ENCODE assay signal across 21 mouse cellular contexts in the genomic region with DNA sequence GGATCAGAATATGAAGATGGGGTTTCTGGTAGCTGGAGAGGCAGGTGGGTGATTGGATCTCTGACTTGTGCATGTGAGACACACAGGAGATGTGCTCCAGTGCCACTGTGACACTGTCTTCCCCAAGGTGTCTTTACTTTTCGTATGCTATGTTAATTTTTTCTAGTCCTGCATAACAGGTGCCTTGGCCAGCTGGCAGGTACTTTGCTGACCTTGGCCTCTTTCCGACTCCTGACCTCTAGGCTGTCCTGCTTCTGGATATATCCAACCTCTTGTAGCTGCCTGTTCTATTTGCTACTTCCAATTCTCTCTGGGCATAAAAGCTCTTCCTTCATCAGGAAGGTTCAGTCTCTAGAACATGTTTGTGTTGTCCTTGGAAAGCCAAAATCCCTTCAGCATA. TPM values are rescaled to one million over a fixed set of nuclear protein-coding genes. Genes with fewer than 3 reads are reported as not detected.
DNase-seq lines count a peak whose midpoint lies in the region; ATAC-seq and TF ChIP-seq lines count a peak whose summit lies in the region.
"Had no signal": no experiment of that assay in that cellular context is flagged by ENCODE, and none has a peak within 500 bp of the region (broad histone marks: within the 10 kb centered on the region; RNA-seq: fewer than 3 reads in every experiment).

No protein-coding gene starts in this region.

- peaks cover 4% of the 10 kb centered on the region; the same call in 1 of the 2 replicates for H3K36me3 ChIP-seq in kidney, adult 2 months (ENCODE audit: control insufficient read depth, insufficient read depth, low read length)
- H3K36me3 ChIP-seq in liver, adult 2 months (ENCODE audit: control insufficient read depth, insufficient read depth, low read length) = peaks cover 20% of the 10 kb centered on the region
- peaks cover 44% of the 10 kb centered on the region for H3K36me3 ChIP-seq in liver, embryonic 12.5 days
- H3K36me3 ChIP-seq in myocyte (ENCODE audit: control insufficient read depth, insufficient read depth) = peaks cover 6% of the 10 kb centered on the region

- H3K4me2 ChIP-seq in liver, embryonic 12.5 days = no peak overlapping the region
- H3K4me2 ChIP-seq in myocyte (ENCODE audit: low read depth) = no peak overlapping the region
- H3K4me2 ChIP-seq: embryonic facial prominence, embryonic 13.5 days; forebrain, embryonic 13.5 days; heart, embryonic 12.5 days; hindbrain, embryonic 15.5 days had no signal

- H3K27ac ChIP-seq in kidney, adult 2 months (ENCODE audit: insufficient read depth, low read depth, low read length) = peak overlapping the region; percentile 90
- H3K27ac ChIP-seq in liver, adult 2 months (replicated peaks; ENCODE audit: insufficient read depth, low read depth, low read length) = no peak overlapping the region
- no peak overlapping the region for H3K27ac ChIP-seq in liver, embryonic 12.5 days
- H3K27ac ChIP-seq: embryonic facial prominence, embryonic 13.5 days; forebrain, embryonic 13.5 days; heart, adult 2 months; hindbrain, embryonic 15.5 days had no signal

- whole genome bisulfite sequencing in kidney, adult 2 months = 22% methylated on average over 2 of the region's 2 CpGs
- WGBS in liver, adult 2 months = 30% methylated on average over 2 of the region's 2 CpGs
- 81% methylated on average over 2 of the region's 2 CpGs for WGBS in liver, embryonic 12.5 days (ENCODE audit: insufficient replicate concordance)

- no peaks in the 10 kb centered on the region for H3K27me3 ChIP-seq in kidney, adult 2 months (replicated peaks; ENCODE audit: control insufficient read depth, insufficient read depth, low read length)
- no peaks in the 10 kb centered on the region for H3K27me3 ChIP-seq in liver, adult 2 months (ENCODE audit: control insufficient read depth, insufficient read depth, low read length)
- H3K27me3 ChIP-seq in liver, embryonic 12.5 days (replicated peaks) = no peaks in the 10 kb centered on the region
- no peaks in the 10 kb centered on the region for H3K27me3 ChIP-seq in myocyte (ENCODE audit: control insufficient read depth, insufficient read depth, insufficient read length)
- H3K27me3 ChIP-seq: embryonic facial prominence, embryonic 13.5 days; forebrain, embryonic 13.5 days; heart, embryonic 12.5 days; hindbrain, embryonic 15.5 days had no signal

- peak; percentile 84 for DNase-seq in kidney, adult 2 months
- DNase-seq in kidney, postnatal 10 days = no peak
- peak; percentile 71 for DNase-seq in liver, adult 2 months (ENCODE audit: extremely low read depth, low read depth, low spot score)
- no peak for DNase-seq in spleen, postnatal 14 days (ENCODE audit: low spot score in 2 of 2)
- DNase-seq: adrenal gland, postnatal 10 days; cerebellum, adult 11 months; cerebellum, adult 8-10 months; cerebellum, postnatal 25 days; forebrain, postnatal 0 days; gastrocnemius, postnatal 14 days; heart, adult 2 months; heart, postnatal 36 days had no signal

- H3K4me3 ChIP-seq in kidney, adult 2 months (ENCODE audit: insufficient read depth, low read depth, low read length) = no peak overlapping the region
- H3K4me3 ChIP-seq in liver, adult 2 months (ENCODE audit: insufficient read depth, low read depth, low read length) = no peak overlapping the region
- no peak overlapping the region for H3K4me3 ChIP-seq in liver, embryonic 12.5 days
- no peak overlapping the region for H3K4me3 ChIP-seq in myocyte
- H3K4me3 ChIP-seq: embryonic facial prominence, embryonic 13.5 days; forebrain, embryonic 13.5 days; heart, adult 2 months; heart, embryonic 12.5 days; hindbrain, embryonic 15.5 days had no signal

- no peak for ATAC-seq in liver, embryonic 12.5 days
- ATAC-seq: CD4-positive, CD25-positive, alpha-beta regulatory T cell, adult 4 months; forebrain, embryonic 13.5 days; forebrain, postnatal 0 days had no signal

- H3K79me2 ChIP-seq in liver, adult 2 months (ENCODE audit: control insufficient read depth, insufficient read depth, low read length) = no peaks in the 10 kb centered on the region
- no peaks in the 10 kb centered on the region for H3K79me2 ChIP-seq in myocyte (ENCODE audit: control insufficient read depth, insufficient read depth)

- no peak overlapping the region for H3K9ac ChIP-seq in liver, adult 2 months (ENCODE audit: low read depth, low read length)
- H3K9ac ChIP-seq in liver, embryonic 12.5 days = no peak overlapping the region
- H3K9ac ChIP-seq: embryonic facial prominence, embryonic 13.5 days; forebrain, embryonic 13.5 days; forebrain, postnatal 0 days; heart, embryonic 12.5 days; hindbrain, embryonic 15.5 days had no signal

- no peak overlapping the region for H3ac ChIP-seq in myocyte (ENCODE audit: control insufficient read depth, insufficient read length)

- TF ChIP-seq POLR2A in kidney, adult 2 months (IDR thresholded peaks at IDR 0.05; ENCODE audit: low read depth, low read length) = no peak
- no peak for TF ChIP-seq POLR2A in liver, adult 2 months (IDR thresholded peaks at IDR 0.05; ENCODE audit: extremely low read depth, insufficient read depth, low read length)
- TF ChIP-seq POLR2A in myocyte (IDR thresholded peaks at IDR 0.05; ENCODE audit: insufficient read length, low read depth) = no peak

- TF ChIP-seq CTCF in kidney, adult 2 months (conservative IDR thresholded peaks at IDR 0.05; ENCODE audit: insufficient read depth, insufficient read length, low read depth, low read length) = no peak
- no peak for TF ChIP-seq CTCF in liver, adult 2 months (IDR thresholded peaks at IDR 0.05; ENCODE audit: low read depth, low read length)

- no peaks in the 10 kb centered on the region for H3K9me3 ChIP-seq in liver, embryonic 12.5 days (replicated peaks)
- H3K9me3 ChIP-seq: embryonic facial prominence, embryonic 13.5 days; forebrain, embryonic 13.5 days; G1E; heart, embryonic 12.5 days; hindbrain, embryonic 15.5 days had no signal

- peaks cover 29% of the 10 kb centered on the region for H3K4me1 ChIP-seq in kidney, adult 2 months (ENCODE audit: control insufficient read depth, insufficient read depth, low read length)
- peaks cover 11% of the 10 kb centered on the region for H3K4me1 ChIP-seq in liver, adult 2 months (ENCODE audit: control insufficient read depth, insufficient read depth, low read length)
- H3K4me1 ChIP-seq in liver, embryonic 12.5 days = peaks cover 37% of the 10 kb centered on the region
- H3K4me1 ChIP-seq: embryonic facial prominence, embryonic 13.5 days; forebrain, embryonic 13.5 days; hindbrain, embryonic 15.5 days had no signal

TF ChIP-seq in myocyte, 11 proteins besides CTCF, POLR2A, EP300 and RAD21:
- no peak for TF ChIP-seq TCF12 (IDR thresholded peaks at IDR 0.05; ENCODE audit: insufficient read depth, poor library complexity, severe bottlenecking)
- no peak for TF ChIP-seq E2F4 (IDR thresholded peaks at IDR 0.05; ENCODE audit: insufficient read depth)
- no peak for TF ChIP-seq MAX (IDR thresholded peaks at IDR 0.05; ENCODE audit: low read depth)
- peak; percentile 20 for TF ChIP-seq POLR2AphosphoS2 (IDR thresholded peaks at IDR 0.05; ENCODE audit: insufficient read length, low read depth)
- TF ChIP-seq USF1 (IDR thresholded peaks at IDR 0.05; ENCODE audit: low read depth) = no peak
- no peak for TF ChIP-seq SRF (IDR thresholded peaks at IDR 0.05; ENCODE audit: control insufficient read depth, insufficient read length, low read depth)

RNA-seq across cellular contexts. Expression of gene Dnase1, which starts 1.2 kb away (rescaled TPM):
- 2,240 and 2,440 TPM in 2 replicates for polyA plus RNA-seq in kidney, adult 2 months (2012; rRNA removed)
- 0.13 TPM in 1 of 2 replicates, not detected in the other for total RNA-seq in liver, adult 2 months (2014; rRNA removed)
- polyA plus RNA-seq in liver, adult 2 months (2012; rRNA removed) = 0.16 and 0.24 TPM in 2 replicates
- 2.1 and 3.2 TPM in 2 replicates for polyA plus RNA-seq in liver, embryonic 12.5 days (2016; fragmentation: Nextera tagmentation; extraction: Ambion mirVana)
- polyA plus RNA-seq in myocyte (2012; fragmentation: generic; extraction: Trizol) = 0.89 TPM
- total RNA-seq: adrenal gland, postnatal 10 days; forebrain, postnatal 0 days; gastrocnemius, postnatal 14 days; heart, adult 2 months; heart, postnatal 36 days had no signal
- polyA plus RNA-seq: cortical plate, adult 2 months; G1E; heart, adult 2 months had no signal

RNA-seq across cellular contexts. Expression of gene Slx4, which starts 32.0 kb away (rescaled TPM):
- polyA plus RNA-seq in kidney, adult 2 months (2012; rRNA removed) = 36.0 and 41.0 TPM in 2 replicates
- total RNA-seq in liver, adult 2 months (2014; rRNA removed) = 2.6 and 3.4 TPM in 2 replicates
- 2.7 and 6.6 TPM in 2 replicates for polyA plus RNA-seq in liver, adult 2 months (2012; rRNA removed)
- polyA plus RNA-seq in liver, embryonic 12.5 days (2016; fragmentation: Nextera tagmentation; extraction: Ambion mirVana) = 14.0 and 16.5 TPM in 2 replicates
- 11.9 TPM for polyA plus RNA-seq in myocyte (2012; fragmentation: generic; extraction: Trizol)

RNA-seq across cellular contexts. Expression of gene Trap1, which starts 42.1 kb away (rescaled TPM):
- polyA plus RNA-seq in kidney, adult 2 months (2012; rRNA removed) = 225 and 226 TPM in 2 replicates
- total RNA-seq in liver, adult 2 months (2014; rRNA removed) = 151 and 167 TPM in 2 replicates
- polyA plus RNA-seq in liver, adult 2 months (2012; rRNA removed) = 161 and 179 TPM in 2 replicates
- polyA plus RNA-seq in liver, embryonic 12.5 days (2016; fragmentation: Nextera tagmentation; extraction: Ambion mirVana) = 99.4 and 104 TPM in 2 replicates
- 103 TPM for polyA plus RNA-seq in myocyte (2012; fragmentation: generic; extraction: Trizol)

RNA-seq across cellular contexts. Expression of gene Nlrc3, which starts 59.1 kb away (rescaled TPM):
- polyA plus RNA-seq in kidney, adult 2 months (2012; rRNA removed) = 3.8 and 4.0 TPM in 2 replicates
- 0.18 and 0.20 TPM in 2 replicates for total RNA-seq in liver, adult 2 months (2014; rRNA removed)
- polyA plus RNA-seq in liver, adult 2 months (2012; rRNA removed) = 0.29 and 0.67 TPM in 2 replicates
- 0.38 and 0.55 TPM in 2 replicates for polyA plus RNA-seq in liver, embryonic 12.5 days (2016; fragmentation: Nextera tagmentation; extraction: Ambion mirVana)
- 1.3 TPM for polyA plus RNA-seq in myocyte (2012; fragmentation: generic; extraction: Trizol)
- polyA plus RNA-seq: G1E had no signal

Comparison
In these comparisons a context has a peak if more than half of its experiments do, and no peak if none do; other contexts are left out.
1. DNase-seq: peak in kidney, adult 2 months (single experiment) and liver, adult 2 months (single experiment); none in kidney, postnatal 10 days (single experiment) and spleen, postnatal 14 days (0 of 2).
2. RNA of gene Dnase1, which starts 1.2 kb away (polyA plus RNA-seq): 2,240 to 2,440 TPM in kidney, adult 2 months; 2.1 to 3.2 TPM in liver, embryonic 12.5 days, 0.89 TPM in myocyte (single experiment) and 0.16 to 0.24 TPM in liver, adult 2 months; every median in the first group is over 100 times any median in the second.